Mouse (Mus musculus) layer of hippocampus, adult 2 months (tissue): ENCODE results near the gene Ttn. TPM values are rescaled to one million over a fixed set of nuclear protein-coding genes. Genes with fewer than 3 reads are reported as not detected.

Experiments
- DNase-seq, 2 experiments: peaks; one replicate each; pipeline ENCODE4 v3.0.0; 2022; ENCODE audit warnings: low spot score in 2 of 2
- H3K27ac ChIP-seq: fragments of 200-600 bp; 2 replicates; pipeline ENCODE4 v1.8.1; 2022
- H3K4me3 ChIP-seq: fragments of 200-600 bp; 2 replicates; pipeline ENCODE4 v1.8.1; 2022; ENCODE audit warnings: mild to moderate bottlenecking
- CTCF ChIP-seq: fragments of 200-600 bp; conservative IDR thresholded peaks from 2 replicates; pipeline ENCODE4 v1.8.1; 2022; ENCODE audit warnings: antibody characterized with exemption, mild to moderate bottlenecking, moderate library complexity
- total RNA-seq, 2 experiments: library from RNA; stranded (reverse); gene quantifications; 2 replicates each; pipeline ENCODE4 v1.2.3; 2021

Gene Ttn
- total RNA-seq, 2 experiments from 2014 or later, result 0.54 to 1.1 TPM

GRCm38 (mm10) chr2:76705655-76706054, 276.7 kb downstream of the Ttn start:
- TF ChIP-seq CTCF, result no peak
- DNase-seq, result no peak
- no peak overlapping the region for H3K4me3 ChIP-seq
- H3K27ac ChIP-seq, result no peak overlapping the region

GRCm38 (mm10) chr2:76702751-76703150, 279.6 kb downstream of the Ttn start:
- Histone ChIP-seq H3K4me3 (no peak overlapping the region), H3K27ac (no peak overlapping the region)
- DNase-seq, result no peak
- TF ChIP-seq CTCF, result no peak

- no peak overlapping the region for H3K27ac ChIP-seq
- TF ChIP-seq CTCF, result no peak
- no peak for DNase-seq
- H3K4me3 ChIP-seq, result no peak overlapping the region
Measured at GRCm38 (mm10) chr2:76702188-76702587, 280.2 kb downstream of the Ttn start.

GRCm38 (mm10) chr2:76695290-76695689, 287.1 kb downstream of the Ttn start:
- Histone ChIP-seq H3K27ac (no peak overlapping the region), H3K4me3 (no peak overlapping the region)
- DNase-seq, result no peak
- TF ChIP-seq CTCF, result no peak

GRCm38 (mm10) chr2:76693765-76694164, 288.6 kb downstream of the Ttn start:
- no peak for TF ChIP-seq CTCF
- no peak for DNase-seq
- Histone ChIP-seq H3K27ac (no peak overlapping the region), H3K4me3 (no peak overlapping the region)

GRCm38 (mm10) chr2:76690436-76691204, 291.7 kb downstream of the Ttn start:
- DNase-seq, result no peak
- Histone ChIP-seq H3K4me3 (no peak overlapping the region), H3K27ac (no peak overlapping the region)
- TF ChIP-seq CTCF, result no peak

- H3K4me3 ChIP-seq, result no peak overlapping the region
- no peak for DNase-seq
- H3K27ac ChIP-seq, result no peak overlapping the region
- no peak for TF ChIP-seq CTCF
Measured at GRCm38 (mm10) chr2:76688162-76688561, 294.2 kb downstream of the Ttn start.

- no peak overlapping the region for H3K4me3 ChIP-seq
- no peak for DNase-seq
- no peak overlapping the region for H3K27ac ChIP-seq
- no peak for TF ChIP-seq CTCF
Measured at GRCm38 (mm10) chr2:76687608-76688007, 294.7 kb downstream of the Ttn start.

- no peak overlapping the region for H3K4me3 ChIP-seq
- DNase-seq, result no peak
- no peak overlapping the region for H3K27ac ChIP-seq
- no peak for TF ChIP-seq CTCF
Measured at GRCm38 (mm10) chr2:76686986-76687385, 295.4 kb downstream of the Ttn start.

GRCm38 (mm10) chr2:76682301-76682700, 300.0 kb downstream of the Ttn start:
- DNase-seq, result no peak

GRCm38 (mm10) chr2:76676401-76677226, 305.7 kb downstream of the Ttn start:
- no peak for DNase-seq
- H3K4me3 ChIP-seq, result peak overlapping the region; percentile 84
- no peak overlapping the region for H3K27ac ChIP-seq
- no peak for TF ChIP-seq CTCF

More at GRCm38 (mm10) chr2:76682301-76682700, 300.0 kb downstream of the Ttn start:
- H3K27ac ChIP-seq, result no peak overlapping the region
- H3K4me3 ChIP-seq, result no peak overlapping the region
- no peak for TF ChIP-seq CTCF

GRCm38 (mm10) chr2:76675949-76676348, 306.4 kb downstream of the Ttn start:
- no peak for DNase-seq
- H3K27ac ChIP-seq, result 0 out of 2 replicates have a peak overlapping the region, but pooled peaks have one; percentile 90
- no peak for TF ChIP-seq CTCF
- peak overlapping the region; percentile 84 for H3K4me3 ChIP-seq

GRCm38 (mm10) chr2:76675451-76675850, 306.9 kb downstream of the Ttn start:
- DNase-seq, result no peak
- TF ChIP-seq CTCF, result no peak
- Histone ChIP-seq H3K4me3 (peak overlapping the region; percentile 84), H3K27ac (peak overlapping the region; percentile 90)
